Mouse (Mus musculus) Patski (cell line): Measurements from ENCODE around the gene Tmem50a. TPM values are rescaled to one million over a fixed set of nuclear protein-coding genes. Genes with fewer than 3 reads are reported as not detected.
"Not testable (repeated sequence)": the region's sequence is repeated elsewhere in the genome, so short reads cannot be mapped to it uniquely, and the experiment has no call there.

Experiments
- ATAC-seq: fragments of 100-300 bp; one replicate; pipeline ENCODE4 v1.8.0; 2021
- CTCF ChIA-PET: fragments of 350-600 bp; sonication (Branson Sonifier 250); formaldehyde crosslinking; loops from one replicate; lab custom pipeline; 2022; ENCODE audit warnings: inconsistent platforms; lab: Charles Lee
- POLR2A ChIA-PET: fragments of 350-600 bp; sonication (Branson Sonifier 250); formaldehyde crosslinking; loops from one replicate; lab custom pipeline; 2022; ENCODE audit warnings: antibody characterized with exemption, inconsistent platforms; lab: Charles Lee
- DNase-seq: peaks from one replicate; pipeline ENCODE4 v3.0.0-alpha.2; 2011; ENCODE audit warnings: low read depth, low spot score
- H3K27me3 ChIP-seq: fragments of 371-371 bp; one replicate; pipeline ENCODE4 v1.5.1; 2021
- CTCF ChIP-seq: fragments of 100-300 bp; IDR thresholded peaks from one replicate; pipeline ENCODE4 v1.5.1; 2021
- in situ Hi-C: fragments of 300-500 bp; cut with MboI; formaldehyde crosslinking; loops from 3 replicates; pipeline ENCODE4 v1.11.1; 2018; ENCODE audit warnings: low pct_unique_long_range_greater_than_20kb, mixed read lengths
- polyA plus RNA-seq: library from polyadenylated mRNA; unstranded; gene quantifications from one replicate; pipeline ENCODE4 v1.2.3, GENCODE M21; 2021

The Tmem50a gene
- polyA plus RNA-seq, 1 experiment from 2014 or later, result 98.5 TPM

DNA sequence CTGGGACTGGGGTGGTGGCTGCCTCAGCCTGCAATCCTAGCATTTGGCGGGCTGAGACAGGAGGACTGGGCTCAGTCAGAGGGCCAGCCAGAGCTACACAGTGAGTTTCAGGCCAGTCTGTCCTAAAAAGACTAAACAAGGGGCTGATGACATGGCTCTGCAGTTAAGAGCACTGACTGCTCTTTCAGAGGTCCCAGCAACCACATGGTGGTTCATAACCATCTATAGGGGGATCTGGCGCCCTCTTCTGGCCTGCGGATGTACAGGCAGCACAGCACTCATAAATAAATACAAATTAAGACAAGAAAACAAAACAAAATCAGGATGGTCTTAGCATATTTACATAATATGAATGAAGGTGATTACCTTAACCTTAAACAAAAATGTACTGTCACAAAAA is 1.4 kb downstream of the Tmem50a start:
- DNase-seq (no peak), ATAC-seq (no peak)
- peak; percentile 82 for TF ChIP-seq CTCF
- in situ Hi-C loops, result no loop called here
- ChIA-PET CTCF (interaction anchor here (0.9 to 1.8 kb wide), 4 partner anchors 8 to 39 kb away, joined by 3 to 5 read pairs (median 4); partner anchors contain the start of gene Rsrp1), POLR2A (interaction anchor here (1.0 kb wide), 1 partner anchor 21 kb away, joined by 4 read pairs; no protein-coding TSS in a partner anchor)
- no peaks in the 10 kb centered on the region for H3K27me3 ChIP-seq

GRCm38 (mm10) chr4:134911406-134911805 is 3.4 kb downstream of the Tmem50a start:
- H3K27me3 ChIP-seq, ATAC-seq, in situ Hi-C loops, DNase-seq: not testable (repeated sequence)
- ChIA-PET POLR2A (interaction anchor here (0.6 kb wide), 2 partner anchors 13 to 116 kb away, joined by 3 to 4 read pairs; no protein-coding TSS in a partner anchor), CTCF (interaction anchor here (0.6 kb wide), 2 partner anchors 12 to 20 kb away, joined by 3 read pairs; no protein-coding TSS in a partner anchor)

DNA sequence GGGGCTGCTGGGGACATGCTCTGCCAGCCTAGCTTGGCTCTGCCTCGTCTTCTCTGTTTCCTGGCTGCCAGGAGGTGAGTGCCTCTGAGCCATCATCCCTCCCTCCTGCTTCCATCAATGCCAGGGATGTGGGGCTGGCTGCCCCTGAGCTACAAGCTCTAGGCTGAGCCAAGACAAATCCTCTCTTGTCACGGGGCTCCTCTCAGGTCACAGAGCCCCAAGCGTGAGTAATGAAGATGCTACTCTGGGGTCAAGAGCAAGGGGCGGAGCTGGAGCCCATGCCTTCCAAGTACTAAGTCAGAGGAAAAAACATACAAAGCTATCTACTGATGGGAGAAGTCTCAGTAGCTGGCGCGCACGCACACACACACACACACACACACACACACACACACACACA is 11.8 kb downstream of the Tmem50a start:
- no peaks in the 10 kb centered on the region for H3K27me3 ChIP-seq
- ATAC-seq (no peak), DNase-seq (no peak)
- in situ Hi-C loops, result no loop called here
- CTCF ChIA-PET, result interaction anchor here (0.9 to 3.5 kb wide), 2 partner anchors 11 to 106 kb away, joined by 3 to 14 read pairs; no protein-coding TSS in a partner anchor
- TF ChIP-seq CTCF, result no peak
- POLR2A ChIA-PET, result no interaction called here

DNA sequence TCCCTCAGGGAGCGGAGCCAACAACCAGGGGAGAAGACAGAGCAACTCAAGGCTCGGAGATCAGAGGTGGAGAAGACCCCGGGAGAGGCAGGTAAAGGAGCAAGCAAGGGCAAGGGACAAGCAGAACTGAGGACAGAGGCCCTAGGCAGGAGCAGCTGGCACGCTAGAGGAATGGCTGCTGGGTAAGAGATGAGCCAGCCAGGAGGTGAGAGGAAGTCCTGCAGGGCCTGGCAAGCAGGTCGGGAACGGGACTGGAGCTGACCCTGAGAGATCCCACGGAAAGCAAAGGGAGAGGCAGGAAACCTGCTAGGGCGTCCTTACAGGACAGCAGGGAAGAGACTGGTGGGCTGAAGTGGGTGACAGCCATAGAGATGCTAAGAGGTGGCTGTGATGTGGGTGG is 13.7 kb downstream of the Tmem50a start:
- no peaks in the 10 kb centered on the region for H3K27me3 ChIP-seq
- ChIA-PET POLR2A (no interaction called here), CTCF (interaction anchor here (3.5 kb wide), 1 partner anchor 9 kb away, joined by 14 read pairs; no protein-coding TSS in a partner anchor)
- ATAC-seq (no peak), DNase-seq (no peak)
- TF ChIP-seq CTCF, result no peak
- in situ Hi-C loops, result no loop called here

DNA sequence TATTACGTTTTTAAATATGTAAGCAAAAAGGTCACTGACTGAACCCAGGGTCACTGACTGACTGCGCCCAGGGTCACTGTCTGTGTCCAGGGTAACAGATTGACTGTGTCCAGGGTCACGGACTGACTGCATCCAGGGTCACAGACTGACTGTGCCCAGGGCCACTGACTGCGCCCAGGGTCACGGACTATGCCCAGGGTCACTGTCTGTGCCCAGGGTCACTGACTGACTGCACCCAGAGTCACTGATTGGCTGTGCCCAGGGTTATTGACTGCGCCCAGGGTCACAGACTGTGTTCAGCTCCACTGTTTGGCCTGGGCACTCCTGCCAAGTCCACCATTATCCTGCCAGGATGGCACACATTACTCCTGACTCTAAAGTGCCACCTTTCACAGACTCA is 17.6 kb downstream of the Tmem50a start:
- no peaks in the 10 kb centered on the region for H3K27me3 ChIP-seq
- CTCF ChIA-PET, result no interaction called here
- in situ Hi-C loops, result no loop called here
- no peak for TF ChIP-seq CTCF
- ATAC-seq, result no peak
- POLR2A ChIA-PET, result no interaction called here
- no peak for DNase-seq

DNA sequence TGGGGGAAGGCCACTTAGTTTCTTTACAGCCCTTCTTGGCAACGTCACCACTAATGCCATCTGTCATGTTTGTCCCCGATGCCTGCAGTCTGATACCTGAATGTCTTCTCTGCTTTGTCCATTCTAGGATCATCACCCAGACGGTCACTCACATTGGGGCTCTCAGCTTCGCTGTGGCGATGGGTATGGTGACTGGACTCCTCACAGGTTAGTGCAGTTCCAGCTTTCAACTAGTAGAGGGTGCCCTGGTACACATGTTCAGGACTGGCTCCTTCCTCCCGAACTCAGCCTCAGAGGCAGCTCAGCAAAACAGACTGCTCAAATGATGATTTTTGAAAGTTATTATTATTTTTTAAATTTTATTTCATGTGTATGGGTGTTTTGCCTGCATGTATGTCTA is 22.7 kb downstream of the Tmem50a start:
- DNase-seq (no peak), ATAC-seq (no peak)
- CTCF ChIA-PET, result interaction anchor here (0.8 to 1.3 kb wide), 6 partner anchors 8 to 21 kb away, joined by 3 to 14 read pairs (median 3); no protein-coding TSS in a partner anchor
- in situ Hi-C loops, result no loop called here
- no peaks in the 10 kb centered on the region for H3K27me3 ChIP-seq
- TF ChIP-seq CTCF, result peak; percentile 87
- POLR2A ChIA-PET, result interaction anchor here (0.6 to 1.1 kb wide), 2 partner anchors 21 to 310 kb away, joined by 3 to 4 read pairs; no protein-coding TSS in a partner anchor

- DNase-seq, result no peak
- CTCF ChIA-PET, result no interaction called here
- in situ Hi-C loops, result loop anchor here (10.0 kb wide), 1 partner anchor 340 kb away; no protein-coding TSS in a partner anchor
- POLR2A ChIA-PET, result no interaction called here
- ATAC-seq, result no peak
- no peaks in the 10 kb centered on the region for H3K27me3 ChIP-seq
- TF ChIP-seq CTCF, result no peak
These were observed 30.5 kb downstream of the Tmem50a start for GRCm38 (mm10) chr4:134884364-134884763.

DNA sequence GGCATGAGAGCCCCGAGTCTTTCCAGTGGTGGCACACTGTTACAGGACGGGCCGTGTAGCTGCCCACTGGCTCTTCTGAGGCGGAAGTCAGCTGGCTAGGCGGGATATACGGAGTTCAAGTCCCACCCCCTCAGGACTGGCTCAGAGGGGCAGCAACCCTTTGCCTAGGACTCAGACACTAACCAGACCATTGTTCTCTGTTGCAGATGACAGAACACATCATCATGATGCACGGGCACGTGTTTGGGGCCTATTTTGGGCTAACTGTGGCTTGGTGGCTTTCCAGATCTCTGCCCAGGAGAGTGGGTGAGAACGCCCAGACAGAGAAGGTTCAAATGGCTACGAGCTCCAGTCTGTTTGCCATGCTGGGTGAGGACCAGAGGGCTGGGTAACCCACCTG is 31.0 kb downstream of the Tmem50a start:
- no peaks in the 10 kb centered on the region for H3K27me3 ChIP-seq
- POLR2A ChIA-PET, result no interaction called here
- in situ Hi-C loops, result loop anchor here (10.0 kb wide), 1 partner anchor 339 kb away; no protein-coding TSS in a partner anchor

GRCm38 (mm10) chr4:134883266-134883665 is 31.6 kb downstream of the Tmem50a start:
- peak; percentile 71 for TF ChIP-seq CTCF
- in situ Hi-C loops, result loop anchor here (10.0 kb wide), 1 partner anchor 338 kb away; no protein-coding TSS in a partner anchor
- ATAC-seq (no peak), DNase-seq (no peak)
- H3K27me3 ChIP-seq, result no peaks in the 10 kb centered on the region
- POLR2A ChIA-PET, result no interaction called here
- CTCF ChIA-PET, result interaction anchor here (0.6 to 0.7 kb wide), 2 partner anchors 9 kb away, joined by 3 read pairs; no protein-coding TSS in a partner anchor

More for the DNA sequence above, 31.0 kb downstream of the Tmem50a start:
- DNase-seq (no peak), ATAC-seq (no peak)
- CTCF ChIA-PET, result interaction anchor here (0.6 kb wide), 1 partner anchor 8 kb away, joined by 3 read pairs; no protein-coding TSS in a partner anchor
- TF ChIP-seq CTCF, result no peak

DNA sequence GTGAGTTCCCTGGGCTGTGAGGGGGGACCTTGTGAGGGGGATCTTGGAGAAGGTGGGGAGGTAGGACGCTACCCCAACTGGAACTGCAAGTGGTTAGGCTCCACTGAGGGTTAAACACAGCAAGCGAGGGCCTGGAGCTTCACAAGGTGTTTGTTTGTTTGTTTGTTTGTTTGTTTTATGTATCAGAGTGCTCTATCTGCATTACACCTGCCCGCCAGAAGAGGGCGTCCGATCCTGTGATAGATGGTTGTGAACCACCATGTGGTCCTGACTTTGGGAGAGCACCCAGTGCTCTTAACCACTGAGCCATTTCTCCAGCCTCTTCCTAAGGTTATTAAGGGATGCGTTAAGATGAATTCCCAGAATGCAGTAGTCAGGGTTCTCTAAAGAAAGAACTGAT is 34.8 kb downstream of the Tmem50a start:
- DNase-seq, result no peak
- peak; percentile 45 for TF ChIP-seq CTCF
- CTCF ChIA-PET, result no interaction called here
- ATAC-seq, result no peak
- no peaks in the 10 kb centered on the region for H3K27me3 ChIP-seq
- in situ Hi-C loops, result loop anchor here (10.0 kb wide), 1 partner anchor 335 kb away; no protein-coding TSS in a partner anchor
- POLR2A ChIA-PET, result no interaction called here

GRCm38 (mm10) chr4:134879410-134879981 is 35.3 kb downstream of the Tmem50a start:
- no peaks in the 10 kb centered on the region for H3K27me3 ChIP-seq
- DNase-seq (no peak), ATAC-seq (no peak)
- ChIA-PET CTCF (no interaction called here), POLR2A (no interaction called here)
- TF ChIP-seq CTCF, result peak; percentile 89
- in situ Hi-C loops, result loop anchor here (5.0 kb wide), 1 partner anchor 87 kb away; no protein-coding TSS in a partner anchor
